Mouse (Mus musculus): ENCODE data around the gene Ppm1b.

- TF ChIP-seq CTCF (IDR thresholded peaks at IDR 0.05; ENCODE audit: control insufficient read depth, insufficient read depth, insufficient replicate concordance, low read depth, low read length) (no peak), POLR2A (IDR thresholded peaks at IDR 0.05; ENCODE audit: control insufficient read depth, low read depth, low read length) (no peak)
Observed at GRCm38 (mm10) chr17:84926233-84926632, 30.3 kb upstream of the Ppm1b start.

Data from testis, adult 2 months (tissue).